Mouse (Mus musculus): ENCODE measurements at regions not wholly inside any gene's neighbourhood (a gene's known extent, or its start where the extent isn't known, plus 50 kb on each side); places are given as distances from the start of the nearest gene placed in this dataset.

DNA sequence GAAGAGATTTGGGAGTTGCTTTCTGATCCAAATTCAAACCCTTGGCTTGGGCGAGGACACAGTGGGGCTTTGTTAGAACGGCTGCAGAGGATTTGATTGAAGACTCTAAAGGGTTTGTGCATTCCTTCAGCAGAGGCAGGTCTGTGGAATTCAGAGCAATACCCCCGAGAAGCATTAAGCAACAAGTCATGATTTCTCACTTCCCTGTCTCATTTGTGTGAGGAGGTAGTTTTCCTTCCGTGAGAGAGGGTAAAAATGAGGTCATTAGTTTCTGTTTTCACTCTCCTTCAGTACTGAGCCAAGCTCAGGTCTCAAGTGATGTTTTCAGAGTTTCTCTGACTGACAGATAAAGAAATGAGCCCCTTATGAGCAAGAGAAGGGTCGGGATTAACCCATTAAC, 526.9 kb upstream of the Ccdc54 start:
- TF ChIP-seq GATA1 (IDR thresholded peaks at IDR 0.05; ENCODE audit: low read depth, low read length) (no peak), POLR2A (IDR thresholded peaks at IDR 0.05; ENCODE audit: control insufficient read depth in 1 of 2, insufficient read depth in 1 of 2, low read depth in 1 of 2, low read length in 2 of 2, poor library complexity in 1 of 2) (no peak), E2F4 (IDR thresholded peaks at IDR 0.05; ENCODE audit: borderline replicate concordance, low read depth, low read length) (no peak)

Measured in MEL (cell line).